Mouse (Mus musculus) intestine, embryonic 16.5 days (tissue): ENCODE measurements around the gene Tnrc6b. TPM values are rescaled to one million over a fixed set of nuclear protein-coding genes. Genes with fewer than 3 reads are reported as not detected.

Source experiments
- ATAC-seq: fragments of 200-750 bp; cut with Nextera tagmentation; 2 replicates; pipeline ENCODE4 v1.8.0; 2017; ENCODE audit warnings: moderate TSS enrichment, moderate library complexity
- H3K27ac ChIP-seq: fragments of 300-500 bp; sonication (generic); 2 replicates; pipeline ENCODE4 v1.5.1; 2014; ENCODE audit warnings: mild to moderate bottlenecking, low read length
- H3K27me3 ChIP-seq: fragments of 300-500 bp; sonication (generic); replicated peaks from 2 replicates; pipeline ENCODE4 v1.6.1; 2014; ENCODE audit warnings: low read length, control low read depth, mixed read lengths; ENCODE audit not compliant: control insufficient read depth, insufficient read depth
- H3K36me3 ChIP-seq: fragments of 300-500 bp; sonication (generic); 2 replicates; pipeline ENCODE4 v1.6.1; 2014; ENCODE audit warnings: low read length, control low read depth; ENCODE audit not compliant: control insufficient read depth, insufficient read depth
- H3K4me1 ChIP-seq: fragments of 300-500 bp; sonication (generic); 2 replicates; pipeline ENCODE4 v1.6.1; 2014; ENCODE audit warnings: low read length, control low read depth, mixed read lengths; ENCODE audit not compliant: control insufficient read depth, insufficient read depth
- H3K4me2 ChIP-seq: fragments of 300-500 bp; sonication (generic); 2 replicates; pipeline ENCODE4 v1.6.1; 2014; ENCODE audit warnings: low read depth, low read length, control low read depth
- H3K4me3 ChIP-seq: fragments of 300-500 bp; sonication (generic); 2 replicates; pipeline ENCODE4 v1.5.1; 2014; ENCODE audit warnings: mild to moderate bottlenecking, low read length
- H3K9ac ChIP-seq: fragments of 300-500 bp; sonication (generic); 2 replicates; pipeline ENCODE4 v1.6.1; 2014; ENCODE audit warnings: low read depth, low read length
- H3K9me3 ChIP-seq: fragments of 300-500 bp; sonication (generic); 2 replicates; pipeline ENCODE4 v1.6.1; 2016; ENCODE audit warnings: low read length, control low read depth; ENCODE audit not compliant: control insufficient read depth
- WGBS: fragments of 180-500 bp; shearing (Covaris S2); extraction: QIAGEN DNeasy Blood & Tissue Kit; methylation state at CpG from one replicate; pipeline ENCODE4 v1.1.7; 2014; 5-methylcytosine and 5-hydroxymethylcytosine counted together
- polyA plus RNA-seq: library from polyadenylated mRNA; unstranded; fragments of >200 nt; fragmentation: Nextera tagmentation; extraction: Ambion mirVana; gene quantifications from 2 replicates; pipeline ENCODE4 v1.2.1, GENCODE M21; 2015

Tnrc6b gene
- polyA plus RNA-seq, 1 experiment from 2014 or later = 18.0 TPM

GRCm38 (mm10) chr15:80681466-80681881, 29.6 kb upstream of the Tnrc6b start:
- 79% methylated on average over 4 of the region's 4 CpGs for whole genome bisulfite sequencing
- Histone ChIP-seq H3K36me3 (no peaks in the 10 kb centered on the region), H3K4me3 (no peak overlapping the region), H3K4me1 (peaks cover 66% of the 10 kb centered on the region), H3K4me2 (no peak overlapping the region), H3K27ac (peak overlapping the region; percentile 50), H3K9me3 (no peaks in the 10 kb centered on the region), H3K9ac (no peak overlapping the region), H3K27me3 (no peaks in the 10 kb centered on the region)
- no peak for ATAC-seq

GRCm38 (mm10) chr15:80682343-80682742, 28.8 kb upstream of the Tnrc6b start:
- peak overlapping the region; percentile 57 for H3K27ac ChIP-seq
- H3K4me2 ChIP-seq = 0 out of 2 replicates have a peak overlapping the region, but pooled peaks have one; percentile 6
- 0 out of 2 replicates have a peak overlapping the region, but pooled peaks have one; percentile 8 for H3K9ac ChIP-seq
- ATAC-seq = peak; percentile 23; the same call in 1 of the 2 replicates
- 63% methylated on average over 8 of the region's 8 CpGs for WGBS
- no peaks in the 10 kb centered on the region for H3K9me3 ChIP-seq
- H3K4me3 ChIP-seq = no peak overlapping the region
- no peaks in the 10 kb centered on the region for H3K27me3 ChIP-seq
- H3K36me3 ChIP-seq = no peaks in the 10 kb centered on the region
- H3K4me1 ChIP-seq = peaks cover 66% of the 10 kb centered on the region

DNA sequence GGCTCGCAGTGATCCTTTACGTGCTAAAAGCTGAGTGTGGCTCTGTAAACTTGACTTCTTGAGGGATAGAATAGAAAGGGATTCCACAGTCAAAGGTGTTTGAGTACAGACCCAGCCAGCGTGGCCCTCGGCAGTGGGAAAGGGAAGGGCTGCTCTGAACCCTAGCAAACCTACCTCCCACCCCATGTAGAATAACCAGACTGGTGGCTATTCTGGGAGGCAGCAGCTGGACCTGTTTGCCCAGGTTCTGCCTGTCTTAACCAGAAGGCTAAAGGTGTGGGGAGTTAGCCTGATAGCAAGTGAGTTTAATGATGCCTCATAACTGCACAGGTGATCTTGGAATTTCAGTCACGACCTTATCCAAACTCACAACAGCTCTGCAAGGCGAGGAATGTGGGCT, 28.0 kb upstream of the Tnrc6b start:
- Histone ChIP-seq H3K9ac (no peak overlapping the region), H3K27ac (peak overlapping the region; percentile 57), H3K27me3 (no peaks in the 10 kb centered on the region), H3K36me3 (no peaks in the 10 kb centered on the region), H3K4me2 (no peak overlapping the region), H3K9me3 (no peaks in the 10 kb centered on the region), H3K4me1 (peaks cover 70% of the 10 kb centered on the region), H3K4me3 (no peak overlapping the region)
- WGBS = 55% methylated on average over 6 of the region's 6 CpGs
- peak; percentile 68 for ATAC-seq

GRCm38 (mm10) chr15:80683990-80684389, 27.1 kb upstream of the Tnrc6b start:
- Histone ChIP-seq H3K27me3 (no peaks in the 10 kb centered on the region), H3K9ac (no peak overlapping the region), H3K27ac (0 out of 2 replicates have a peak overlapping the region, but pooled peaks have one; percentile 23), H3K4me1 (peaks cover 70% of the 10 kb centered on the region), H3K36me3 (no peaks in the 10 kb centered on the region), H3K9me3 (no peaks in the 10 kb centered on the region), H3K4me3 (no peak overlapping the region), H3K4me2 (no peak overlapping the region)
- no peak for ATAC-seq
- 69% methylated on average over 3 of the region's 3 CpGs for WGBS

- Histone ChIP-seq H3K4me1 (peaks cover 60% of the 10 kb centered on the region), H3K36me3 (no peaks in the 10 kb centered on the region), H3K4me3 (no peak overlapping the region), H3K9me3 (no peaks in the 10 kb centered on the region), H3K27ac (no peak overlapping the region), H3K4me2 (no peak overlapping the region), H3K27me3 (no peaks in the 10 kb centered on the region), H3K9ac (no peak overlapping the region; the same call in 1 of the 2 replicates)
- WGBS = 43% methylated on average over 8 of the region's 8 CpGs
- ATAC-seq = no peak
Measured at GRCm38 (mm10) chr15:80684786-80685602, 26.1 kb upstream of the Tnrc6b start.

DNA sequence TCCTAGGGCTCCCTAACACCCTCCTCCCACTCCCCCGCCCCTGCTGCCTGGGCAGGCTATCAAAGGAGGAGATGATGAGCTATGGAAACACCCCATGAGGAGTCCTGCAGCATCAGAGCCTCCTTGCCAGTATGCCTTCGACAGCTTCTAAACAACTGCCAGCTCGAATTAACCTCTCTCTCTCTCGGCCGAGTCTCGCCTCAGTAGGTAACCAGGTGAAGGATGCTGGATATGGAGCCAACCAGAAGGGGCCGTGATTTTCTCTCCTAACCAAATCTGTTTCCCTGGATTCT, 25.6 kb upstream of the Tnrc6b start:
- 49% methylated on average over 7 of the region's 7 CpGs for WGBS

DNA sequence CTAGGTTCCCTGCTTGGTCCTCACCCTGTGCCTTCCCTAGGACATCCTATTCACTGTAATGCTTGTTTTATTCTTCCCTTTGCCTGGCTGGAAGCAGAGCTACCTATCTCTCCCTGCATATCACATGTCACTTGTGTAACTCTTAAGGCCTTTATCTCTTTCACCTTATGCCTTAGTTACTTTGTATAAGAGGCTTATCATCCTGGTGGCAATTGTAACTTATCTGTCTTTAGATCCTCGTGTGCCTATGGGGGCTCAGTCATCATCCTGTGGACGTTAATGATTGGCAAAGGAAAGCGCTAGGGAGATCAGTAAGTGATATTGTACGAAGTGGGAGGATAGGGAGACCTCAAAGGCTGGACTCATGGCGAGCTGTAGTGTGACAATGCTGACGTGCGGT, 22.6 kb upstream of the Tnrc6b start:
- Histone ChIP-seq H3K4me3 (no peak overlapping the region), H3K4me2 (no peak overlapping the region), H3K27me3 (no peaks in the 10 kb centered on the region), H3K9ac (no peak overlapping the region), H3K9me3 (no peaks in the 10 kb centered on the region), H3K4me1 (peaks cover 30% of the 10 kb centered on the region), H3K36me3 (no peaks in the 10 kb centered on the region), H3K27ac (no peak overlapping the region)
- peak; percentile 91 for ATAC-seq
- WGBS = 58% methylated on average over 7 of the region's 7 CpGs

More for the DNA sequence above, 25.6 kb upstream of the Tnrc6b start:
- no peak overlapping the region for H3K4me2 ChIP-seq
- H3K9ac ChIP-seq = no peak overlapping the region
- no peak for ATAC-seq
- no peak overlapping the region for H3K27ac ChIP-seq
- no peaks in the 10 kb centered on the region for H3K36me3 ChIP-seq
- no peak overlapping the region for H3K4me3 ChIP-seq
- no peaks in the 10 kb centered on the region for H3K27me3 ChIP-seq
- peaks cover 54% of the 10 kb centered on the region for H3K4me1 ChIP-seq
- no peaks in the 10 kb centered on the region for H3K9me3 ChIP-seq

- no peaks in the 10 kb centered on the region for H3K36me3 ChIP-seq
- peaks cover 9% of the 10 kb centered on the region for H3K4me1 ChIP-seq
- H3K4me3 ChIP-seq = no peak overlapping the region
- no peak overlapping the region for H3K27ac ChIP-seq
- H3K27me3 ChIP-seq = no peaks in the 10 kb centered on the region
- 55% methylated on average over 3 of the region's 3 CpGs for WGBS
- H3K9me3 ChIP-seq = no peaks in the 10 kb centered on the region
- no peak overlapping the region for H3K9ac ChIP-seq
- no peak for ATAC-seq
- no peak overlapping the region for H3K4me2 ChIP-seq
Measured at GRCm38 (mm10) chr15:80693492-80693891, 17.6 kb upstream of the Tnrc6b start.

DNA sequence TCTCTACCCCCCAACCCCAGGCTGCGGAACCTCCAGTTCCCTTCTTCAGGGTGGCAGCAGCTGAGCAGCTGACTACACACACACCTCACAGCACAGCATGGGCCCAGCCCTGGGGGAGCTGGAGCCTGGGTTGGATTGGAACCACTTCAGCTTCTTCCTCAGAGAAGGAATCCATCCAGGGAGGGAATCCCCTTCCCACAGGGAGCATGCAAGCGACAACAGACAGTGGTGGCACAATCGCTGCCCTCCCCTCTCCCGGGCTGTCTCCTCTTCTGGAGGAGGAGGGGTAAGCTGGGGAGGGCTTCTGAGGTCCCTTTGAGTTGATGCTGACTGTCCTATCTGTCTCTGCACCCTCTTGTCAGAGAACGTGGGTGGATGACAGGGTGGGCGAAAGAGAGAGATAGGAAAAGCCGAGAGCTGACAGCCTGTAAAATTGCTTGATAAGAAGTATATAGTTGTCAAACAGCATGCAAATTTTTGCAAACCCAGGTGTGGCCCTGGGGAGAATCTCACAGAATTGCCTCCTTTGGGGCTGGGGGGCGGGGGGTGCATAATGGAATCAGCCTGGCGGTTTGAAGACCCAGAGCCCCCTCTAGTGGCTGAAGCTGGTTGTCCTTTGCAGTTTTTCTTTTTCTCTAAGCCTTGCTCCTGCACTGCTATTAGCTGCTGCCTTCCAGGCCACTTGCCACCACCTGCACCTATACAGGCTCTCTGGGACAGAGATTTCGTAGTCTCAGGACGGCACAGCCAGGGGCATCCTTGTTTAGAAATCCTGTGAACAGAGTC, 16.8 kb upstream of the Tnrc6b start:
- WGBS = 32% methylated on average over 11 of the region's 11 CpGs
- Histone ChIP-seq H3K4me3 (no peak overlapping the region), H3K36me3 (no peaks in the 10 kb centered on the region), H3K9me3 (no peaks in the 10 kb centered on the region), H3K27ac (no peak overlapping the region; the same call in 1 of the 2 replicates), H3K27me3 (no peaks in the 10 kb centered on the region), H3K4me2 (no peak overlapping the region), H3K9ac (no peak overlapping the region), H3K4me1 (peaks cover 9% of the 10 kb centered on the region)
- no peak for ATAC-seq
